Mouse (Mus musculus) C2C12 (cell line): ENCODE data around the gene Rps6ka1.

Experiments
- CEBPB ChIP-seq: IDR thresholded peaks from one replicate; pipeline ENCODE4 v1.6.1; 2011; ENCODE audit warnings: low read depth, mild to moderate bottlenecking, control low read depth, moderate library complexity
- CTCF ChIP-seq: IDR thresholded peaks from one replicate; pipeline ENCODE4 v1.5.1; 2011; ENCODE audit not compliant: control insufficient read depth, insufficient read depth, insufficient read length
- FOSL1 ChIP-seq: IDR thresholded peaks from one replicate; pipeline ENCODE4 v1.8.0; 2011; ENCODE audit warnings: mild to moderate bottlenecking, low read length; ENCODE audit not compliant: poor library complexity, insufficient read depth, severe bottlenecking
- MAX ChIP-seq: IDR thresholded peaks from one replicate; pipeline ENCODE4 v1.6.1; 2011; ENCODE audit warnings: mild to moderate bottlenecking, control low read depth
- MYOD1 ChIP-seq: IDR thresholded peaks from one replicate; pipeline ENCODE4 v1.6.1; 2011; ENCODE audit warnings: low read depth; ENCODE audit not compliant: control insufficient read depth, insufficient read length
- USF1 ChIP-seq: IDR thresholded peaks from one replicate; pipeline ENCODE4 v1.6.1; 2011; ENCODE audit warnings: low read depth, mild to moderate bottlenecking, control low read depth, moderate library complexity

- TF ChIP-seq CTCF = no peak
- no peak for TF ChIP-seq FOSL1
- no peak for TF ChIP-seq MYOD1
- TF ChIP-seq USF1 = no peak
- TF ChIP-seq CEBPB = no peak
- no peak for TF ChIP-seq MAX
Measured at GRCm38 (mm10) chr4:133899241-133899800, 11.7 kb upstream of the Rps6ka1 start.
